Mouse (Mus musculus) G1E (cell line): ENCODE data around the gene Gm11361. TPM values are rescaled to one million over a fixed set of nuclear protein-coding genes. Genes with fewer than 3 reads are reported as not detected.

Experiments used
- ATAC-seq: 2 replicates; pipeline ENCODE4 v1.8.0; 2016; ENCODE audit warnings: mild to moderate bottlenecking; ENCODE audit not compliant: insufficient number of reproducible peaks, poor library complexity, low FRiP score, severe bottlenecking; ENCODE audit errors: extremely low read depth
- DNase-seq: peaks from one replicate; pipeline ENCODE4 v3.0.0; 2012; ENCODE audit warnings: low spot score
- H3K27me3 ChIP-seq: 2 replicates; pipeline ENCODE4 v1.6.1; 2012; ENCODE audit warnings: mild to moderate bottlenecking, low read length, inconsistent platforms; ENCODE audit not compliant: insufficient read depth
- H3K36me3 ChIP-seq: replicated peaks from 2 replicates; pipeline ENCODE3; 2012; ENCODE audit warnings: mild to moderate bottlenecking, inconsistent platforms
- H3K4me1 ChIP-seq: 2 replicates; pipeline ENCODE4 v1.6.1; 2012; ENCODE audit warnings: low read depth, low read length, inconsistent platforms, mixed read lengths; ENCODE audit not compliant: insufficient read depth
- H3K4me3 ChIP-seq: 2 replicates; pipeline ENCODE4 v1.5.1; 2012; ENCODE audit warnings: low read depth, mild to moderate bottlenecking, inconsistent platforms, low read length, moderate library complexity, mixed read lengths
- H3K9me3 ChIP-seq: replicated peaks from 2 replicates; pipeline ENCODE4 v1.6.1; 2012; ENCODE audit warnings: inconsistent platforms
- CTCF ChIP-seq: IDR thresholded peaks from 2 replicates; pipeline ENCODE4 v1.5.1; 2012; ENCODE audit warnings: low read depth, low read length, inconsistent platforms, mixed read lengths
- GATA1 ChIP-seq: IDR thresholded peaks from 2 replicates; pipeline ENCODE4 v1.6.1; 2012; ENCODE audit warnings: borderline replicate concordance, low read length, inconsistent platforms, mixed read lengths
- GATA2 ChIP-seq: IDR thresholded peaks from 2 replicates; pipeline ENCODE4 v1.6.1; 2012; ENCODE audit warnings: low read depth, low read length, inconsistent platforms, borderline replicate concordance
- POLR2AphosphoS5 ChIP-seq: IDR thresholded peaks from 2 replicates; pipeline ENCODE4 v1.6.1; 2012; ENCODE audit warnings: low read depth, low read length, inconsistent platforms; ENCODE audit not compliant: insufficient replicate concordance
- TAL1 ChIP-seq: conservative IDR thresholded peaks from 2 replicates; pipeline ENCODE4 v1.6.1; 2012; ENCODE audit warnings: low read depth, low read length, inconsistent platforms, mixed read lengths
- polyA plus RNA-seq: library from polyadenylated mRNA; stranded (reverse); fragments of >175 nt; gene quantifications from 2 replicates; pipeline ENCODE4 v1.2.3, GENCODE M21; 2012
- total RNA-seq, 2 experiments: library from RNA; stranded (forward) in 1 of 2; stranded (reverse) in 1 of 2; fragments of 200-1000 nt in 1 of 2; fragments of >200 nt in 1 of 2; fragmentation: Nextera tagmentation in 1 of 2; gene quantifications; 2 replicates each; pipeline ENCODE4 v1.2.3; 2014 to 2017

The Gm11361 gene
- total and polyA plus RNA-seq, 3 experiments, result 5.7 to 8.7 (median 7.9) TPM

DNA sequence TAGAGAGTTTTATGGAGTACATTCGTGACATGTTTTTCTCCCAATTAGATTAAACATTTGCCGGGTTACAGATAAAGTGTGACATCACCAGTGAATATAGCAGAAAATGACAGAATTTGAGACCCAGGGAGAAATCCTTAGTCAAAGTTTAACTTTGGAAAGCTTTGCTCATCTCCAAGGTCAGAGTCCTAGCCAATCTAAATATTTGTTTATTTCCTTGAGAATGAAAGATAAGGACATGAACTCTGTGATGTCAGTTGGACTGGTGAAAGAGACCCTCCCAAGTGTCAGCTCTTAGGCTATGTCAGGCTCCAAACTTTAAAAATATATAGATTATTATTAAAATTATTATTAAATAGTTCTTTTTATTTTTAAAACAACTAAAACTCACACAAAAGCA lies 39.8 kb downstream of the Gm11361 start:
- Histone ChIP-seq H3K4me1 (no peaks in the 10 kb centered on the region), H3K9me3 (no peaks in the 10 kb centered on the region), H3K4me3 (no peak overlapping the region), H3K27me3 (no peaks in the 10 kb centered on the region), H3K36me3 (no peaks in the 10 kb centered on the region)
- ATAC-seq (no peak), DNase-seq (no peak)
- no peak for TF ChIP-seq TAL1
- TF ChIP-seq GATA1, result no peak
- TF ChIP-seq CTCF, result no peak
- TF ChIP-seq GATA2, result no peak
- TF ChIP-seq POLR2AphosphoS5, result no peak

DNA sequence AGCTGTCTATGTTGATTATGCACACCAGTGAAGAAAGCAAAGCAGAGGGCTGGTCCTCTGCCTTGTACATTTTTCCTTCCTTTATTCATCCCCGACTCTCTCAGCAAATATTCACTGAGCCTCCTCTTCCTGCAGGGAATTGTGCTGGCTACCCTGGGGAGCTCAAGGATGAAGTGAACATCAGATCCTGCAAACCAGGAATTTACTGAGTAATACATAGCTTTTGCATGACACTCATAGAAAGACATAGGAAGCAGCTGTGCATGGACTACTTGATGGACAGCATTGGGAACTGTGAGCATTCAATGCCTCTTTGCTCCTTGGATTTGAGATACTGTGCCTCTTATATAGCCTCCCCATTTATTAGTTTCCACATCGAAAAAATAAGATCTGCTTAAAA lies 40.2 kb downstream of the Gm11361 start:
- DNase-seq (no peak), ATAC-seq (no peak)
- Histone ChIP-seq H3K27me3 (no peaks in the 10 kb centered on the region), H3K36me3 (no peaks in the 10 kb centered on the region), H3K4me1 (no peaks in the 10 kb centered on the region), H3K4me3 (no peak overlapping the region), H3K9me3 (no peaks in the 10 kb centered on the region)
- TF ChIP-seq TAL1, result no peak
- TF ChIP-seq CTCF, result no peak
- no peak for TF ChIP-seq GATA1
- no peak for TF ChIP-seq GATA2
- no peak for TF ChIP-seq POLR2AphosphoS5

Other genes with a start within 250 kb of the Gm11361 start
- gene Prl4a1, start 241.3 kb upstream of the Gm11361 start, total RNA-seq (2014; fragmentation: Nextera tagmentation), result not detected in 2 replicates
- gene Prl4a1, start 241.3 kb upstream of the Gm11361 start, total RNA-seq (2017), result 0.16 TPM in 1 of 2 replicates, not detected in the other
- gene Prl4a1, start 241.3 kb upstream of the Gm11361 start, polyA plus RNA-seq, result not detected in 2 replicates
- not detected in 2 replicates for gene Prl5a1, start 115.0 kb upstream of the Gm11361 start, total RNA-seq (2014; fragmentation: Nextera tagmentation)
- not detected in 2 replicates for gene Prl5a1, start 115.0 kb upstream of the Gm11361 start, total RNA-seq (2017)
- gene Prl5a1, start 115.0 kb upstream of the Gm11361 start, polyA plus RNA-seq, result not detected in 2 replicates